Mouse (Mus musculus) thymus, postnatal 14 days (tissue): ENCODE results near the gene Adamts13.
A peak's percentile ranks its signal among the peaks of the same experiment; 100 is the strongest.

Source experiments
- DNase-seq: peaks from one replicate; pipeline ENCODE4 v3.0.0; 2021

Gene Adamts13

GRCm38 (mm10) chr2:26973960-26974359 is 744 bp downstream of the Adamts13 start:
- DNase-seq = no peak

- peak; percentile 61 for DNase-seq
Observed at GRCm38 (mm10) chr2:26980361-26980760, 7.1 kb downstream of the Adamts13 start.

- DNase-seq = no peak
Observed at GRCm38 (mm10) chr2:26984179-26984578, 11.0 kb downstream of the Adamts13 start.

GRCm38 (mm10) chr2:26984640-26985039 is 11.4 kb downstream of the Adamts13 start:
- no peak for DNase-seq

GRCm38 (mm10) chr2:26993936-26994335 is 20.7 kb downstream of the Adamts13 start:
- DNase-seq = no peak

- no peak for DNase-seq
Observed at GRCm38 (mm10) chr2:26997498-26997897, 24.3 kb downstream of the Adamts13 start.

- DNase-seq = no peak
Observed at GRCm38 (mm10) chr2:26997993-26998392, 24.8 kb downstream of the Adamts13 start.

- DNase-seq = no peak
Observed at GRCm38 (mm10) chr2:27006255-27006654, 33.0 kb downstream of the Adamts13 start.

- DNase-seq = no peak
Observed at GRCm38 (mm10) chr2:27007701-27008100, 34.5 kb downstream of the Adamts13 start.

- peak; percentile 94 for DNase-seq
Observed at GRCm38 (mm10) chr2:27009714-27010244, 36.6 kb downstream of the Adamts13 start, which contains the start of gene Cacfd1. Cacfd1 (plus strand) TSS chr2:27009926.

- DNase-seq = peak; percentile 72
Observed at GRCm38 (mm10) chr2:27017802-27018201, 44.6 kb downstream of the Adamts13 start.

GRCm38 (mm10) chr2:27019530-27019929 is 46.3 kb downstream of the Adamts13 start:
- DNase-seq = no peak

GRCm38 (mm10) chr2:27021103-27021502 is 47.9 kb downstream of the Adamts13 start:
- no peak for DNase-seq

GRCm38 (mm10) chr2:27022612-27023011 is 49.4 kb downstream of the Adamts13 start:
- no peak for DNase-seq

- no peak for DNase-seq
Observed at GRCm38 (mm10) chr2:27024136-27024535, 50.9 kb downstream of the Adamts13 start.

GRCm38 (mm10) chr2:27025545-27025944 is 52.3 kb downstream of the Adamts13 start:
- DNase-seq = no peak

- no peak for DNase-seq
Observed at GRCm38 (mm10) chr2:27026332-27026731, 53.1 kb downstream of the Adamts13 start.

- DNase-seq = no peak
Observed at GRCm38 (mm10) chr2:27026857-27027617, 53.8 kb downstream of the Adamts13 start.

- peak; percentile 88 for DNase-seq
Observed at GRCm38 (mm10) chr2:27027618-27028436, 54.6 kb downstream of the Adamts13 start, which contains the start of gene Slc2a6. Slc2a6 (minus strand) TSS chr2:27027998.

GRCm38 (mm10) chr2:27028437-27029015 is 55.3 kb downstream of the Adamts13 start:
- DNase-seq = no peak

- no peak for DNase-seq
Observed at GRCm38 (mm10) chr2:27032361-27032760, 59.1 kb downstream of the Adamts13 start.

- DNase-seq = no peak
Observed at GRCm38 (mm10) chr2:27036003-27036402, 62.8 kb downstream of the Adamts13 start.

GRCm38 (mm10) chr2:27037008-27037407 is 63.8 kb downstream of the Adamts13 start:
- DNase-seq = no peak
